Mouse (Mus musculus) small intestine, adult 2 months (tissue): ENCODE data around the gene 1600014C23Rik. TPM values are rescaled to one million over a fixed set of nuclear protein-coding genes. Genes with fewer than 3 reads are reported as not detected.

Experiments
- H3K27ac ChIP-seq: fragments of 200-500 bp; 2 replicates; pipeline ENCODE4 v1.5.1; 2012; ENCODE audit warnings: low read depth, low read length, control low read depth, inconsistent platforms; ENCODE audit not compliant: insufficient read depth
- H3K27me3 ChIP-seq: fragments of 200-500 bp; 2 replicates; pipeline ENCODE4 v1.6.1; 2012; ENCODE audit warnings: mild to moderate bottlenecking, moderate library complexity, low read length, inconsistent platforms; ENCODE audit not compliant: control insufficient read depth, insufficient read depth
- H3K36me3 ChIP-seq: fragments of 200-500 bp; 2 replicates; pipeline ENCODE4 v1.6.1; 2012; ENCODE audit warnings: mild to moderate bottlenecking, low read length, control low read depth, inconsistent platforms; ENCODE audit not compliant: control insufficient read depth, insufficient read depth
- H3K4me1 ChIP-seq: fragments of 200-500 bp; 2 replicates; pipeline ENCODE4 v1.6.1; 2012; ENCODE audit warnings: low read length, inconsistent platforms, mixed read lengths; ENCODE audit not compliant: control insufficient read depth, insufficient read depth, insufficient read length
- H3K4me3 ChIP-seq: fragments of 200-500 bp; 2 replicates; pipeline ENCODE4 v1.5.1; 2012; ENCODE audit warnings: low read depth, mild to moderate bottlenecking, control low read depth, inconsistent platforms, low read length, moderate library complexity
- CTCF ChIP-seq: fragments of 200-500 bp; IDR thresholded peaks from 2 replicates; pipeline ENCODE4 v1.5.1; 2012; ENCODE audit warnings: low read depth, mild to moderate bottlenecking, control low read depth, inconsistent platforms, low read length, moderate library complexity, mixed read lengths; ENCODE audit not compliant: insufficient replicate concordance, insufficient read length; ENCODE audit errors: extremely low read depth
- POLR2A ChIP-seq: fragments of 200-500 bp; IDR thresholded peaks from 2 replicates; pipeline ENCODE4 v1.6.1; 2012; ENCODE audit warnings: low read depth, mild to moderate bottlenecking, control low read depth, inconsistent platforms, low read length, moderate library complexity
- WGBS: fragments of 180-500 bp; shearing (Covaris S2); methylation state at CpG from one replicate; pipeline ENCODE4 v1.1.7; 2018; 5-methylcytosine and 5-hydroxymethylcytosine counted together
- polyA plus RNA-seq: library from polyadenylated mRNA; depleted of rRNA; stranded (reverse); fragments of >200 nt; gene quantifications from 2 replicates; pipeline ENCODE4 v1.2.3, GENCODE M21; 2012

Gene 1600014C23Rik
- polyA plus RNA-seq, 1 experiment, result not detected

GRCm38 (mm10) chr17:45726249-45726648 lies 7.4 kb downstream of the 1600014C23Rik start:
- H3K27ac ChIP-seq, result peak overlapping the region; percentile 6; the same call in 1 of the 2 replicates
- no peaks in the 10 kb centered on the region for H3K27me3 ChIP-seq
- 19% methylated on average over 7 of the region's 7 CpGs for WGBS
- peaks cover 11% of the 10 kb centered on the region for H3K4me1 ChIP-seq
- H3K36me3 ChIP-seq, result no peaks in the 10 kb centered on the region
- TF ChIP-seq CTCF (no peak), POLR2A (no peak)
- H3K4me3 ChIP-seq, result no peak overlapping the region

GRCm38 (mm10) chr17:45724574-45724921 lies 9.1 kb downstream of the 1600014C23Rik start:
- H3K4me1 ChIP-seq, result peaks cover 11% of the 10 kb centered on the region
- no peaks in the 10 kb centered on the region for H3K27me3 ChIP-seq
- H3K27ac ChIP-seq, result no peak overlapping the region
- 94% methylated on average over 10 of the region's 10 CpGs for WGBS
- H3K36me3 ChIP-seq, result no peaks in the 10 kb centered on the region
- TF ChIP-seq CTCF (no peak), POLR2A (no peak)
- H3K4me3 ChIP-seq, result no peak overlapping the region

- Histone ChIP-seq H3K4me1 (peaks cover 11% of the 10 kb centered on the region), H3K4me3 (peak overlapping the region; percentile 60), H3K36me3 (no peaks in the 10 kb centered on the region), H3K27me3 (no peaks in the 10 kb centered on the region), H3K27ac (no peak overlapping the region)
- WGBS, result 6% methylated on average over 25 of the region's 25 CpGs
- TF ChIP-seq CTCF (peak; percentile 87; the same call in 1 of the 2 replicates), POLR2A (no peak)
Measured at GRCm38 (mm10) chr17:45723732-45724573, 9.7 kb downstream of the 1600014C23Rik start.

GRCm38 (mm10) chr17:45718323-45718722 lies 15.3 kb downstream of the 1600014C23Rik start:
- TF ChIP-seq CTCF, result peak; percentile 85
- no peak for TF ChIP-seq POLR2A
- Histone ChIP-seq H3K4me1 (no peaks in the 10 kb centered on the region), H3K27ac (no peak overlapping the region), H3K36me3 (no peaks in the 10 kb centered on the region), H3K4me3 (no peak overlapping the region), H3K27me3 (no peaks in the 10 kb centered on the region)
- 4% methylated on average over 10 of the region's 10 CpGs for WGBS

GRCm38 (mm10) chr17:45711525-45711924 lies 22.1 kb downstream of the 1600014C23Rik start:
- no peak overlapping the region for H3K4me3 ChIP-seq
- TF ChIP-seq POLR2A, result no peak
- no peak for TF ChIP-seq CTCF
- H3K36me3 ChIP-seq, result no peaks in the 10 kb centered on the region
- no peaks in the 10 kb centered on the region for H3K4me1 ChIP-seq
- H3K27me3 ChIP-seq, result no peaks in the 10 kb centered on the region
- H3K27ac ChIP-seq, result no peak overlapping the region
- WGBS, result 25% methylated on average over 3 of the region's 3 CpGs

GRCm38 (mm10) chr17:45710407-45710806 lies 23.2 kb downstream of the 1600014C23Rik start:
- 78% methylated on average over 8 of the region's 8 CpGs for WGBS

GRCm38 (mm10) chr17:45709829-45710228 lies 23.8 kb downstream of the 1600014C23Rik start:
- H3K4me3 ChIP-seq, result no peak overlapping the region
- H3K4me1 ChIP-seq, result peaks cover 4% of the 10 kb centered on the region
- no peaks in the 10 kb centered on the region for H3K36me3 ChIP-seq
- no peaks in the 10 kb centered on the region for H3K27me3 ChIP-seq
- TF ChIP-seq POLR2A (no peak), CTCF (no peak)
- 71% methylated on average over 3 of the region's 3 CpGs for WGBS
- no peak overlapping the region for H3K27ac ChIP-seq

More at GRCm38 (mm10) chr17:45710407-45710806, 23.2 kb downstream of the 1600014C23Rik start:
- Histone ChIP-seq H3K27me3 (no peaks in the 10 kb centered on the region), H3K27ac (no peak overlapping the region), H3K4me3 (no peak overlapping the region), H3K4me1 (no peaks in the 10 kb centered on the region), H3K36me3 (no peaks in the 10 kb centered on the region)
- TF ChIP-seq POLR2A, result no peak
- TF ChIP-seq CTCF, result no peak
